Mouse (Mus musculus) E14TG2a.4 (cell line): ENCODE data around the gene Plppr3.

Experiments
- CTCF ChIP-seq: conservative IDR thresholded peaks from 2 replicates; pipeline ENCODE4 v1.5.1; 2014; ENCODE audit warnings: low read length
- POU5F1 ChIP-seq: IDR thresholded peaks from 2 replicates; pipeline ENCODE4 v1.6.1; 2014; ENCODE audit warnings: low read length, borderline replicate concordance

- TF ChIP-seq CTCF (no peak), POU5F1 (no peak)
Measured at GRCm38 (mm10) chr10:79824413-79824812, 50.0 kb downstream of the Plppr3 start.
